Mouse (Mus musculus): ENCODE results near the gene Alpk3. TPM values are rescaled to one million over a fixed set of nuclear protein-coding genes. Genes with fewer than 3 reads are reported as not detected.

The Alpk3 gene
- polyA plus RNA-seq, 1 experiment from 2014 or later, result 3.1 TPM

- WGBS, result 85% methylated on average over 5 of the region's 5 CpGs
- no peaks in the 10 kb centered on the region for H3K36me3 ChIP-seq
- no peak overlapping the region for H3K4me2 ChIP-seq (replicated peaks)
- H3K9ac ChIP-seq, result no peak overlapping the region
- H3K4me1 ChIP-seq, result no peaks in the 10 kb centered on the region
- H3K27ac ChIP-seq (replicated peaks), result no peak overlapping the region
- ATAC-seq (ENCODE audit: insufficient number of reproducible peaks, low FRiP score, low TSS enrichment, low read depth), result no peak
- H3K27me3 ChIP-seq, result no peaks in the 10 kb centered on the region
- no peak overlapping the region for H3K4me3 ChIP-seq (replicated peaks)
- no peaks in the 10 kb centered on the region for H3K9me3 ChIP-seq (replicated peaks)
Measured at GRCm38 (mm10) chr7:81049966-81050365, 7.4 kb upstream of the Alpk3 start.

DNA sequence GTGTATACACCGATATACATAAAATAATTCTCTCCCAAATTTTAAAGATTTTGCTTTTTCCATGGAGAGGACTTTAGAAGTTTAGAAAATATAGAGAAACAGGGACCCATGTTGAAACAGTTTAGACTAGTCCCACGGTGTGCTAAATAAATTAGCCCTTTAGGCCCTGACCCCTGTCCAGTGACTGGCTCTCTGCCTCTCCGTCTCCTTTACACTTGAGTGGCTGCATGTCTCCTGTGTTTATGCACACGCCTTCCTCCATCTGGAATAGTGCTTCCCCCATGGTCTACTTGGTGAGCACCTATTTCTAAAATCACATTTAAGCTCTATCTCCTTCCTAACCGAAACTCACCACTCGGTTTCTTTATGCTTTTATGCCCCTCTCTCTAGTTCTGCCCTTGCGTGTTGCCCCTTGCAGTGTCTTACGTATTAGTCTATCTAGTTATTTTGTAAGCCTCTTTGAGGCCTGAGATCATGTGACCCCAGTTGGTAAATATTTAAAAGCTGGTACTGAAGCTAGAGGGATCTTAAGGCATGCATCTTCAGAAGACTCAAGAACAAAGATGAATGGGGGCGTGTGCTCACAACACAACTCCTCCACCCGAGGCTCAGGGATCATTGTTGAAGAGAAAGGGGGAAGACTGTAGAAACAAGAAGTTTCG lies 1.6 kb upstream of the Alpk3 start:
- WGBS, result 77% methylated on average over 11 of the region's 11 CpGs
- no peaks in the 10 kb centered on the region for H3K36me3 ChIP-seq
- H3K9me3 ChIP-seq (replicated peaks), result no peaks in the 10 kb centered on the region
- H3K4me1 ChIP-seq, result no peaks in the 10 kb centered on the region
- ATAC-seq (ENCODE audit: insufficient number of reproducible peaks, low FRiP score, low TSS enrichment, low read depth), result no peak
- no peaks in the 10 kb centered on the region for H3K27me3 ChIP-seq
- no peak overlapping the region for H3K4me2 ChIP-seq (replicated peaks)
- H3K9ac ChIP-seq, result no peak overlapping the region
- no peak overlapping the region for H3K27ac ChIP-seq (replicated peaks)
- no peak overlapping the region for H3K4me3 ChIP-seq (replicated peaks)

DNA sequence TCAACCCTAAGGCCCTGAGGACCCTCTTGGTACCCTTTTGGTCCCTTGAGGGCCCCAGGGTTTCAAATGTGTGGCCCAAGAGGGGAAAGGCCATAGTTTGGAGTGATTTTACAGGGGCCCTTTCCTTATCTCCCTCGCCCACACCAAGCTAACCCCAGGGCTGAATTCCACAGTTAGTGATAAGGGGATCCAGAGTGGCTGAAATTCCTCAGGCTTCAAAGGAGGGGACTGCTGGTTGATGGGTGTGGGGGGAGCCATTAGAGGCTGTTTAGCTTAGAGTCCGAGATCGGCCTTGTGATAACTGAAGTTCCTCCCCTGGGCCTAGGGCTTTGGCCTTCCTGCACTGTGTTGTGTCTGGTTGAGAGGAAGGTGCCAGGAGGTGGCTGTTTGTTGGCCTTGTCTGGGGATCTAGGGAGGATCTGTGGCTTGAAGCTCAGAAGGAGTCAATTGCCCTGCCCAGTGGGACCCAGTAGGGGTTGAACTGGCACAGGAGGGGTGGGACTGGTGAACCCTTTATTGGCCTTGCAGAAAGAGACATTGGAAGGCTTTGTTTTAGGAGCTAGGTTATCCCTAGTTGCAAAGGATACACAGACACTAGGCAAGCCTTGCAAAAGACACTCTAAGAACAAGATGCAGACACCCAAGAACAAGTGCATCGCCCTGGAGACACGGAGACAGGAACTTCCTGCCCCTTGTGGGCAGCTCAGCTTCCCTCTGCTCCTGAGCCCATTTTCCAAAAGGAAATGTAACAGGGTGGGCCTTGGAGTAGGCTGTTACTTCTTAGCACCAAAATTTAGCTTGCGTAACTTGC lies 706 bp downstream of the Alpk3 start:
- Histone ChIP-seq H3K4me1 (no peaks in the 10 kb centered on the region), H3K27ac (replicated peaks) (no peak overlapping the region), H3K4me2 (replicated peaks) (no peak overlapping the region), H3K4me3 (replicated peaks) (0 out of 2 replicates have a peak overlapping the region, but pooled peaks have one; percentile 1), H3K9ac (no peak overlapping the region), H3K36me3 (no peaks in the 10 kb centered on the region), H3K9me3 (replicated peaks) (no peaks in the 10 kb centered on the region), H3K27me3 (no peaks in the 10 kb centered on the region)
- WGBS, result 64% methylated on average over 6 of the region's 6 CpGs
- no peak for ATAC-seq (ENCODE audit: insufficient number of reproducible peaks, low FRiP score, low TSS enrichment, low read depth)

DNA sequence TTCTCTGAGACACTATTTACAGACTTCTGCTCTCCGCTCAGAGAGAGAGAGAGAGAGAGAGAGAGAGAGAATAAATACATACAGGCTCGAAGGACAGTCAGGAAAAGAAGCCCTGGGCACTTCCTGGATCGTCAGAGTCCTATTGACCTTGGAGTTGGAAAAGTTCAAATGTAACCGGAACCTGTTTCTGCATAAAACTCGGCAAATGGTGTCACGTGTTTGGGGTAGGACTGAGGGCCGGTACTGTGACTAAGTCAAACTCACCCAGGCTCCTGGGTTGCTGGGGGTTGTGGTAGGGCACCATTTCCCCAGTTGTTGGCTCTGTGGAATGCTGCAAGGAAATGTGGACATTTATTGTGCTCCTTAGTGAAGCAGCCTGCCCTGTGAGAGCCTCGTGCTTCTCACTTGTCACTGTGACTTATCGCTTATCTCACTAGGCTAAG lies 1.3 kb downstream of the Alpk3 start:
- no peak for ATAC-seq (ENCODE audit: insufficient number of reproducible peaks, low FRiP score, low TSS enrichment, low read depth)
- Histone ChIP-seq H3K4me3 (replicated peaks) (no peak overlapping the region), H3K36me3 (no peaks in the 10 kb centered on the region), H3K9me3 (replicated peaks) (no peaks in the 10 kb centered on the region), H3K27me3 (no peaks in the 10 kb centered on the region), H3K4me1 (no peaks in the 10 kb centered on the region), H3K9ac (no peak overlapping the region), H3K27ac (replicated peaks) (no peak overlapping the region), H3K4me2 (replicated peaks) (no peak overlapping the region)
- WGBS, result 36% methylated on average over 9 of the region's 9 CpGs

- H3K36me3 ChIP-seq, result no peaks in the 10 kb centered on the region
- 70% methylated on average over 5 of the region's 5 CpGs for WGBS
- H3K4me3 ChIP-seq (replicated peaks), result no peak overlapping the region
- no peak overlapping the region for H3K4me2 ChIP-seq (replicated peaks)
- H3K4me1 ChIP-seq, result no peaks in the 10 kb centered on the region
- no peak overlapping the region for H3K27ac ChIP-seq (replicated peaks)
- no peak overlapping the region for H3K9ac ChIP-seq
- ATAC-seq (ENCODE audit: insufficient number of reproducible peaks, low FRiP score, low TSS enrichment, low read depth), result no peak
- no peaks in the 10 kb centered on the region for H3K27me3 ChIP-seq
- H3K9me3 ChIP-seq (replicated peaks), result no peaks in the 10 kb centered on the region
Measured at GRCm38 (mm10) chr7:81059388-81059787, 2.0 kb downstream of the Alpk3 start.

GRCm38 (mm10) chr7:81060908-81061307 lies 3.5 kb downstream of the Alpk3 start:
- no peak for ATAC-seq (ENCODE audit: insufficient number of reproducible peaks, low FRiP score, low TSS enrichment, low read depth)
- Histone ChIP-seq H3K4me2 (replicated peaks) (no peak overlapping the region), H3K27me3 (no peaks in the 10 kb centered on the region), H3K9me3 (replicated peaks) (no peaks in the 10 kb centered on the region), H3K4me3 (replicated peaks) (no peak overlapping the region), H3K36me3 (no peaks in the 10 kb centered on the region), H3K27ac (replicated peaks) (no peak overlapping the region), H3K9ac (no peak overlapping the region), H3K4me1 (no peaks in the 10 kb centered on the region)
- WGBS, result 71% methylated on average over 2 of the region's 2 CpGs

DNA sequence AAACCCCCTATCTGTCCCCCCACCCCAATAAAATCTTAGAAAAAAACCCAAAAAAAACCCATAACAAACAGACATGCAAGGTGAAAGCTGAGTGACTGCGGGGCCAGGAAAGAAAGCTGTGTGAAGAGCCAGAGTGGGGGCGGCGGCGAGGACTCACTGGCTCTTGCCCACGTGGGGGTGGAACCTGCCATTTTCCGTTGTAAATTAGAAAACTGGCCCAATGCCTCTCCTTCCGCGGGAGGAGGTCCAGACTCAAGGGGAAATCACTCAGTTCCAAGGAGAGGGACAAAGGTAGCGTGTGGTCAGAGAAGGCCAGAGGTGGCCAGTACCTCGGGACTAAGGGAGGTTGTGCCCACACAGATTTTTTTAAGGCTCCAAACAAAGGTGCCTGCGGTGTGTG lies 4.5 kb downstream of the Alpk3 start:
- H3K9me3 ChIP-seq (replicated peaks), result no peaks in the 10 kb centered on the region
- H3K4me1 ChIP-seq, result 0 out of 2 replicates have a peak, but pooled peaks cover 4% of the 10 kb centered on the region
- WGBS, result 81% methylated on average over 11 of the region's 11 CpGs
- H3K36me3 ChIP-seq, result no peaks in the 10 kb centered on the region
- no peak overlapping the region for H3K27ac ChIP-seq (replicated peaks)
- ATAC-seq (ENCODE audit: insufficient number of reproducible peaks, low FRiP score, low TSS enrichment, low read depth), result no peak
- no peak overlapping the region for H3K4me3 ChIP-seq (replicated peaks)
- no peak overlapping the region for H3K4me2 ChIP-seq (replicated peaks)
- no peak overlapping the region for H3K9ac ChIP-seq
- H3K27me3 ChIP-seq, result no peaks in the 10 kb centered on the region

- H3K36me3 ChIP-seq, result no peaks in the 10 kb centered on the region
- H3K9ac ChIP-seq, result no peak overlapping the region
- WGBS, result 77% methylated on average over 9 of the region's 9 CpGs
- H3K4me2 ChIP-seq (replicated peaks), result no peak overlapping the region
- no peaks in the 10 kb centered on the region for H3K9me3 ChIP-seq (replicated peaks)
- no peaks in the 10 kb centered on the region for H3K27me3 ChIP-seq
- no peak overlapping the region for H3K27ac ChIP-seq (replicated peaks)
- H3K4me1 ChIP-seq, result 0 out of 2 replicates have a peak, but pooled peaks cover 5% of the 10 kb centered on the region
- H3K4me3 ChIP-seq (replicated peaks), result no peak overlapping the region
- no peak for ATAC-seq (ENCODE audit: insufficient number of reproducible peaks, low FRiP score, low TSS enrichment, low read depth)
Measured at GRCm38 (mm10) chr7:81063332-81063731, 5.9 kb downstream of the Alpk3 start.

GRCm38 (mm10) chr7:81066714-81067113 lies 9.3 kb downstream of the Alpk3 start:
- no peak for ATAC-seq (ENCODE audit: insufficient number of reproducible peaks, low FRiP score, low TSS enrichment, low read depth)
- WGBS, result 26% methylated on average over 6 of the region's 6 CpGs
- H3K4me1 ChIP-seq, result 0 out of 2 replicates have a peak, but pooled peaks cover 5% of the 10 kb centered on the region

DNA sequence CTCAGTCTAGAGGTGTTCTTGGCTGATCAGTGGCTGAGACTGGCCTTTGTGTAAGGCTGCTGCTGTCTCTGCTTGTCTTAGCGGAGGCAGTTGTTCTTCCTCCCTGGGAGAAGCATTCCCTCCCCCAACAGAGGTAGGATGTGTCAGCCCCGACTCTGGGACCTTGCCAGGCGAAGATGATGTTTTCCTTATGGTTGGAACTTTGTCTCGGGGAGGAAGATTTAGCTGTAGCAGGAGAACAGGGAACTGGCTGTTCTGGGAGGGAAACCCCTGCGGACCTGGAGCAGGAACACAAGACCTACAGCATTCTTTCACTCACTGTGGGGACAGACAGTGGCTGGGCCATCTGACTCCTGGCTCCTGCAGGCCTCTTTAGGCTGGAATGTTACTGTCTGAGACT lies 15.1 kb downstream of the Alpk3 start:
- no peak for ATAC-seq (ENCODE audit: insufficient number of reproducible peaks, low FRiP score, low TSS enrichment, low read depth)
- H3K4me3 ChIP-seq (replicated peaks), result no peak overlapping the region
- H3K27ac ChIP-seq (replicated peaks), result peak overlapping the region; percentile 31; the same call in 1 of the 2 replicates
- no peak overlapping the region for H3K4me2 ChIP-seq (replicated peaks)
- H3K27me3 ChIP-seq, result no peaks in the 10 kb centered on the region
- no peaks in the 10 kb centered on the region for H3K36me3 ChIP-seq
- H3K4me1 ChIP-seq, result peaks cover 12% of the 10 kb centered on the region
- 21% methylated on average over 5 of the region's 5 CpGs for WGBS
- no peaks in the 10 kb centered on the region for H3K9me3 ChIP-seq (replicated peaks)
- H3K9ac ChIP-seq, result no peak overlapping the region

More at GRCm38 (mm10) chr7:81066714-81067113, 9.3 kb downstream of the Alpk3 start:
- H3K27me3 ChIP-seq, result no peaks in the 10 kb centered on the region
- no peak overlapping the region for H3K27ac ChIP-seq (replicated peaks)
- no peaks in the 10 kb centered on the region for H3K36me3 ChIP-seq
- H3K9me3 ChIP-seq (replicated peaks), result no peaks in the 10 kb centered on the region
- H3K4me3 ChIP-seq (replicated peaks), result no peak overlapping the region
- no peak overlapping the region for H3K9ac ChIP-seq
- H3K4me2 ChIP-seq (replicated peaks), result no peak overlapping the region

- ATAC-seq (ENCODE audit: insufficient number of reproducible peaks, low FRiP score, low TSS enrichment, low read depth), result no peak
- no peaks in the 10 kb centered on the region for H3K9me3 ChIP-seq (replicated peaks)
- H3K4me3 ChIP-seq (replicated peaks), result no peak overlapping the region
- no peak overlapping the region for H3K9ac ChIP-seq
- no peak overlapping the region for H3K27ac ChIP-seq (replicated peaks)
- WGBS, result 87% methylated on average over 5 of the region's 5 CpGs
- H3K27me3 ChIP-seq, result no peaks in the 10 kb centered on the region
- H3K4me2 ChIP-seq (replicated peaks), result no peak overlapping the region
- peaks cover 12% of the 10 kb centered on the region for H3K4me1 ChIP-seq
- H3K36me3 ChIP-seq, result no peaks in the 10 kb centered on the region
Measured at GRCm38 (mm10) chr7:81073273-81073672, 15.9 kb downstream of the Alpk3 start.

Data from embryonic facial prominence, embryonic 15.5 days (tissue).